Mouse (Mus musculus) hematopoietic stem cell, adult 5-6 weeks (primary cell): ENCODE results near the gene 1700016H13Rik. TPM values are rescaled to one million over a fixed set of nuclear protein-coding genes. Genes with fewer than 3 reads are reported as not detected.

Source experiments
- ATAC-seq, 2 experiments: fragments of 125-278 bp in 1 of 2; replicated peaks in 1 of 2; 2 replicates each; pipeline ENCODE4 v1.8.0; 2016 to 2017; ENCODE audit warnings: inconsistent platforms in 2 of 2, mild to moderate bottlenecking in 2 of 2, moderate number of reproducible peaks in 2 of 2, low read depth in 1 of 2, moderate TSS enrichment in 1 of 2; ENCODE audit not compliant: low FRiP score in 2 of 2, poor library complexity in 2 of 2, severe bottlenecking in 2 of 2, insufficient read depth in 1 of 2, low TSS enrichment in 1 of 2
- total RNA-seq: library from RNA; stranded (forward); fragments of 172-1452, 232-1000 nt; gene quantifications from 2 replicates; pipeline ENCODE4 v1.2.3, GENCODE M21; 2017

Gene 1700016H13Rik
- total RNA-seq, 1 experiment from 2014 or later = not detected

DNA sequence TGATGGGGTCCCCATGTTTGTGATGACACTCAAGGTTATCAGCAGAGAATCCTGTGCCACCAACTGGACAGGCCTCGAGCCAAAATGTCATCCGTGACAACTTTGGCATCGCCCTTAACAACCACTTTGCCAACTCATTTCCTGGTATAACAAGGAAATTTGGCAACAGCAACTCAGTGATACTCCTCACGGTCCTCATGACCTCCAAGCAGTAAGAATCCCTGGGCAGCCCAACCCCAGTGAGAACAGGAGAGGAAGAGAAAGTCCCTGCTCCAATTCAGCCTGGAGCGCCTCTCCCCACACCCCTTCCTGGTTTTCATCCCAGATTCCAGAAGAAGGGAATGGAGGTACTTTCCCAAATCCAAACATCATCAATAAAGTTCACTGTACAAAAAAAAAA lies 31.0 kb downstream of the 1700016H13Rik start:
- no peak for ATAC-seq

DNA sequence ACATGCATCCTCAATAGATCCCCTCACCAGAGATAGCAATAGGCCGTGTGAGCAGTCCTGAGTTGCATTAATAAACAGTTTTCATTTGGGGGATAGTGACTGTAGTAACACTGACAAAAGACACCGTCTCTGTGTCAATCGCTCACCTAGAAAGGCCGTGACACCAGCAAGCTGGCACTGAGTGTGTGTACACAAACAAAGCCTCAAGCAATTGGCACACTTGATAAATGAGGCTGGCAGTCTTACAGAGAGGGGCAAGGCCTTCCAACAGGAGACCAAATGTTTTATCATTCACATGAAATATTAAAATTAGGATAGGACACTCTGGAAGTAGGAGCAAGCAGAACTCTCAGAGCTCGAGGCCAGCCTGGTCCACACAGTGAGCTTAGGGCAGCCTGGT lies 33.5 kb downstream of the 1700016H13Rik start:
- no peak for ATAC-seq

DNA sequence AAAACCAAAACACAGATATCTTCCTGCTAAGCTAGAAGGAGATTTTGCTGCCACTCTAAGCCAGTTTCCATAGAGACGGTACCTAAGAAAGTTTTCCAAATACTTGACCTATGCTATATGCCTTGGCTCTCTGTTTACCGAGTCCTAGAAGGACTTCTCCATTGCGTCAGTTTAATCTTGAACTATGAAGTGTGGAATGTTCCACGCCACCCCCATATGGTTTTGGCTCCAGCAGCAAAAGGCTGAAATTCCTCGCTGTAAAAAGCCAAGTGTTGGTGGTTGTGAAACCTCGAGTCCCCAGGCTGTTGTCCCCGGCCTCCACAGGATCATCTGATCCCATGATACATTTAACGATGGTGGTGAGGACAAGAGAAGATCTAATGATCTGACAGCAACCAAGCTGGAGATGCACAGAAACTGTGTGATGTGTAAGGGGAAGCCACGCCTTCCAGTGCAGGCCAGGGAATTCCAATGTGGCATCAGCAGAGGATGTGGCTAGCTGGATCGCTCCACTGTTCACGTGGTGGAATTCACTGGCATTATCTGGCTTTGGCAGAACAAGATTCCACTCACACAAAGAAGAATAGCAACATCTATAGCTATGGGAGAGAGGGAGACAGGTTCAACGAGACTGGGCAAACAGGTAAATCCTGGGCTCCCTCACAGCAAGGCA lies 35.4 kb downstream of the 1700016H13Rik start:
- ATAC-seq = no peak

DNA sequence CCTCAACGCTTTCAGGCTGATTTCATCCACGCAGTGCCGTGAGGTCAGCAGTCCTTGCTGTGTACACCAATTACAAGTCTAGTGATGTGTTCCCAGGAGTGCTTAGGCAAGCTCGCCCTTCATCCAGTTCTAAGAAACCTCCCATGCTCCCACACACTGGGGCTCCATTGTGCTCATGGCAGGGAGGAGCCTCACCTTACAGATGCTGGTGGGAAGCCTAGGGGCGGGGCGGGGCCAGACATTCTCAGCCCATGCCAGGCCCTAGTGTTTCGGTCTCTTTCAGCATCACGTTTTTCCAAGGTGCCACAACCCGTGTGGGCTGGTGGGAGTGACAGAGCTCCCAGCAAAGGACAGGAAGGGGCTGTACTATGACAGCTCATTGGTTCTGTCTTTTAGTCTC lies 38.6 kb downstream of the 1700016H13Rik start:
- ATAC-seq = no peak

DNA sequence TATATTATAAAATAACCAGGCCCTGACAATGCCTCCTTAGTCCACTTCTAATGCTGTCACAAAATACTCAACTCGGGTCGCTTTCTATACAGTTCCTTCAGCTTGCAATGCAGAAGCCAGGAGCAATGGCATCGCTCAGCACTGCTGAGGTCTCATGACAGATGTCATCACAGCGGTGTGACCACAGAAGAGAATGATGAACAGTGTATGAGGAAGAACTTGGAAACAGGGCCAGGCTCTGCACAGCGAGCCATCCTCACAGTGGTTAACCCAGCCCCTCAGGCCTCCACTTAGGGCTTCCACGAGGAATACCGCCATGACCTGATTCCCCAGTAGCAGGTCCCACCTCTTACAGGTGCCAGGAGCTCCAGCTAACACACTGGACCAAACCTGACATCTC lies 41.5 kb downstream of the 1700016H13Rik start:
- ATAC-seq = no peak

DNA sequence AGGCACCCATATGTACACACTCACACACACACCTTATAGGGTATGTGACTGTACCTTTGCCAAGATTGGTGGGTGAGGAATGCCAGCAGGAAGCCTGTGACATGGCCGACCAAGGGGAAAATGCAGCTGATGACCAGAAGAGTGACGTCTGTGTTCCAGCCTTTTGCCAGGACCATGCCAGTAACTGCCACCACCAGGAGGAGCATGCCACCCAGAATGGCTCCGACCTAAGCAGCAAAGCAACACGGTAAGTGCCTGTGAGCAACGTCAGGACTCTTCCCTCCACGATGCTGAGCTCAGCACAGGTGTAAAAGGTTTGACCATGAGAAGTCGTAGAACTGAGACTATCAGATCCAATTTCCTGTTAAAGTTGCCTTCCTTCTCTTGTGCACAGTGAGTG lies 43.5 kb downstream of the 1700016H13Rik start:
- ATAC-seq = no peak

DNA sequence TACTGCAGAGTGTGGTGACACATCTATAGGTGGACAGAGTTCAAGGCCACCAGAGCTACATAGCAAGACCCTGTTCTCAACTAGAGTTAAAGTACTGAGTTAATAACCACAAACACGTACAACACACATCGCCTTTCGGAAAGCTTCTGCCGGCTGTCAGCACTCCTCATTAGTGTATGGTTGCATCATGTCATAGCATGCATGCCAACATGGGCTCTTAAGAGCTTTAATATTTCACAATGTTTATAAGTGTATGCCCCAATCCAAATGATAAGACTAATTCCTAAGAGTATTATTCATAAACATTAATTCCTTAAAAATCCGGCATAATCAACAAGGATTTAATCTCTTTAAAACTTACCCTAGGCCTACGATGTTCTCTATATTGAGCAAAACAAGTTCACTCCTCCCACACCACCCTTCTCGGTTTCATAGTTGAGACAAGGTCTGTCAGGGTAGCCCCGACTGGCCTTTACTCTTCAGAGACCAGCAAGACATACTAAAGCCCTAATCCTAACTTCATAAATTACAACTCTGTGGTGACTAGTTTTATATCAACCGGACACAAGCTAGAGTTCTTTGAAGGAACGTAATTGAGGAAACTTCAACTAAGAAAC lies 44.8 kb downstream of the 1700016H13Rik start:
- no peak for ATAC-seq

DNA sequence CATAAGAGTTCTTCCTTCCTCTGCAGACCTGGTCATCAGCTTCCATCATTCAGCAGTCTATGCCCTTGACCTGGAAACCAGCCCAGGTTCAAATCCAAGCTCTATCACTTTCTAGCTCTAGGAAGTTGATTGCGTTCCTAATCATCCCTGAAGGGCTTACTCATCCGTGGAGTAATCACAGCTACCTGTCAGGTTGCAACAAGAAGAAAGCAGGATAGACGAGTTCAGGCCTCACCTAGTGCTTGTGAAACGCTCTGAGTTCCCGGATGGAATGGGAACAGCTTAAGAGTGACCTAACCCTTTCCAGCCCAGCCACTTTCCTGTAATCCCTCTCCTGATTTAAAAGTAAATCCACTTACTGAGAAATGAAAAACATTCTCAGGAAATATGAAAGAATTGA lies 45.7 kb downstream of the 1700016H13Rik start:
- no peak for ATAC-seq

DNA sequence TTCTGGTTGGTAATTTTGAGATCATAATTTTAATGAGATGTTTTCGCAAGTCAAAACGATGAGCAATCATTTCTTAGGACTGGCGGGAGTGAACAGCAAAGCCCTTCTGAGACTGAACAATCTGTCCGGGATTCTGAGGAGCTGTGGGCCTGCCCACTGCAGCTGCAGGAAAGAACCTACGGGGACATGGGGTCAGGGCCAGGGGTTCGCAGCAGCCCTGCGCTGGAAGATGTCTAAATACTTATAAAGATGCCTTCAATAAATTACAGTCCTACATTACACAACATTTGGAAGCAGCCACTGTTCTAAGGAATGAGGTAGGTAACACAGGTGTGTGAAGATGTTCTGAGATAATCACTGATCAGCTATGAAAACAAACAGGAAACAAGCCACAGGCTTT lies 50.1 kb downstream of the 1700016H13Rik start:
- ATAC-seq = no peak

DNA sequence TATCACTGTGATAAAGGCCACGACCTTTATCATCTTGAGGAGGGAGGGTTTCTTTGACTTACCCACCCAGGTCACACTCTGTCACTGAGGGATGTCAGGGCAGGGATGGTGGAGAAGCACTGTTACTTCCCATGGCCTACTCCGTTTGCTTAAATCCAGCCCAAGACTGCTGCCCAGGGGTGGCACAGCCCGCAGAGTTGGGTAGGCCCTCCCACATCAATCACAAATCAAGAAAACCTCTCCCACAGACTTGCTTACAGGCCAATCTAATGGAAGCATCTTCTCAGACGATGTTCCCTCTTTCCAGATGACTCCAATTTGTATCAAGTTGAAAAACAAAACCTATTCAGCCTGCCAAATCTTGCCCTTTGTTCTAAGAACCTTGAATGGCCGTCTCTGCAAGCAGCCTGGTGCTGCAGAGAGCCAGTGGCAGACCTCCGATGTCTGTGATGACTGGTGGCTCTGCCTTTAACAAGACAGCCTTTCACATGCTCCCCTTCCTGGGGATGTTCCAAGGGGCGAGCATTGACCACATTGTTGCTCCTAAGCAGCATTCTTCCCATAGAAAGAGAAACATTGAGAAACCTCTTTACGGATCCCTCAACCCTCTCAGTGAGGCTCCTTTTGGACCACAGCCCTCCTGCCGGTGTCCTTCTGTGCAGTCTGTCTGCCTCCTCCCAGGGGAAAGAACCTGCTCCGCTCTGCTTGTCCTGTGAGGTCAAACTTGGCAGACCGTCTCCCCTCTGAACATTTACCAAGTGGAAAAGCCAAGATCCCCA lies 52.5 kb downstream of the 1700016H13Rik start:
- ATAC-seq = no peak

DNA sequence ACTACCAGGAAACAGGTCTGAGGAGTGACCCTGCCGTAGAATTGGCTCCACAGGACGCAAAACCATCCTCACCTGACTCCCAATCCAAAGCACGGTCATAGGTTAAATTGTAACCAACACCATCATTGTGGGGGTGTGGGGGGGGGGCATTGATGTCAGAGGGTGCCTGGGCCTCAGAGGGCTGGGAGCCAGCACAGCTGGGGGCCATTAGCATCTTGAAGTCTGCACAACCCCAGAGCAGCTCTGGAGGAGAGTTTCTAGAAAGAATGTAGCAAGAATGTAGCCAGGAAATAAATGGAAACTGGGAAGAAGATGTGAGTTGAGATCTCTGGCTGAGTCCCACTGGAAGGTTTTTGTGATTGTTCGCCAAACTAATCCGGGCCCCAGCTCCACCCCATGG lies 56.9 kb downstream of the 1700016H13Rik start:
- ATAC-seq = no peak

DNA sequence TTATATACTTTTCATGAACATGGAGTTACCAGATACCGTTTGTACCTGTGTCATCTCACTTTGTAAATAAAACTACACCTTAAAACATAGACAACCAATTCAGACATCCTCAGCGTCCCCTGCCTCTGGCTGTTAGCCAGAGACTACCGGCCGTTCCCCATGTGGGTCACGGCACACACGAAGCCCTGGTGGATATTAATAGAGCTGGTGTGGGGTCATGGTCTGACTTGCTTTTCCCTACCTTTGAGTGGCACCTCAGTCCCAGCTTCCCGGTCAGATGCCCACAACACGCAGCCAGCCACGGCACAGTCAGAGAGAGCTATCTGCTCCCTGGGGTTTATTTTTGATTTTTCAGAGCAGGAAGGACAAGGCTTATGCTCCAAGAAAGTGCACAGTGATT lies 57.5 kb downstream of the 1700016H13Rik start:
- ATAC-seq = no peak

Other genes starting within 250 kb of the 1700016H13Rik start
- 1.1 and 1.6 TPM in 2 replicates for gene Ptpn13, start 230.8 kb downstream of the 1700016H13Rik start, total RNA-seq
- gene Slc10a6, start 26.6 kb downstream of the 1700016H13Rik start, total RNA-seq = not detected in 2 replicates
- 19.7 and 39.0 TPM in 2 replicates for gene Aff1, start 36.4 kb upstream of the 1700016H13Rik start, total RNA-seq